Mouse (Mus musculus) spleen, adult 2 months (tissue): ENCODE results near the gene Lingo2. TPM values are rescaled to one million over a fixed set of nuclear protein-coding genes. Genes with fewer than 3 reads are reported as not detected.

ENCODE experiments used
- DNase-seq, 2 experiments: peaks; one replicate each; pipeline versions ENCODE4 v3.0.0 to v3.0.0-alpha.2; 2012 to 2021; ENCODE audit warnings: low spot score in 2 of 2, low read depth in 1 of 2
- H3K27ac ChIP-seq: fragments of 200-500 bp; 2 replicates; pipeline ENCODE4 v1.5.1; 2012; ENCODE audit warnings: low read length, inconsistent platforms; ENCODE audit not compliant: insufficient read depth
- H3K27me3 ChIP-seq: fragments of 200-500 bp; 2 replicates; pipeline ENCODE4 v1.6.1; 2012; ENCODE audit warnings: mild to moderate bottlenecking, moderate library complexity, low read length, inconsistent platforms; ENCODE audit not compliant: control insufficient read depth, insufficient read depth
- H3K36me3 ChIP-seq: fragments of 200-500 bp; 2 replicates; pipeline ENCODE4 v1.6.1; 2012; ENCODE audit warnings: mild to moderate bottlenecking, low read length, inconsistent platforms; ENCODE audit not compliant: control insufficient read depth, insufficient read depth
- H3K4me1 ChIP-seq: fragments of 200-500 bp; 2 replicates; pipeline ENCODE4 v1.6.1; 2011; ENCODE audit warnings: inconsistent platforms; ENCODE audit not compliant: control insufficient read depth, insufficient read depth, insufficient read length
- H3K4me3 ChIP-seq: fragments of 200-500 bp; 2 replicates; pipeline ENCODE4 v1.5.1; 2011; ENCODE audit warnings: mild to moderate bottlenecking, inconsistent platforms; ENCODE audit not compliant: insufficient read depth, insufficient read length; ENCODE audit errors: extremely low read depth
- CTCF ChIP-seq: fragments of 200-500 bp; IDR thresholded peaks from 2 replicates; pipeline ENCODE4 v1.5.1; 2011; ENCODE audit warnings: mild to moderate bottlenecking, inconsistent platforms; ENCODE audit not compliant: insufficient read depth, insufficient read length, insufficient replicate concordance; ENCODE audit errors: extremely low read depth
- POLR2A ChIP-seq: fragments of 200-500 bp; IDR thresholded peaks from 2 replicates; pipeline ENCODE4 v1.6.1; 2011; ENCODE audit warnings: low read depth, low read length, inconsistent platforms
- WGBS: fragments of 180-500 bp; shearing (Covaris S2); methylation state at CpG from one replicate; pipeline ENCODE4 v1.1.7; 2018; 5-methylcytosine and 5-hydroxymethylcytosine counted together
- polyA plus RNA-seq: library from polyadenylated mRNA; depleted of rRNA; stranded (reverse); fragments of >200 nt; gene quantifications from 2 replicates; pipeline ENCODE4 v1.2.3, GENCODE M21; 2012

Lingo2 gene
- polyA plus RNA-seq, 1 experiment = 0.02 TPM

GRCm38 (mm10) chr4:35927722-35928121 lies 1023.8 kb downstream of the Lingo2 start:
- no peak for DNase-seq
- Histone ChIP-seq H3K36me3 (no peaks in the 10 kb centered on the region), H3K27me3 (no peaks in the 10 kb centered on the region), H3K4me1 (no peaks in the 10 kb centered on the region), H3K4me3 (no peak overlapping the region), H3K27ac (no peak overlapping the region)
- WGBS = 83% methylated on average over 2 of the region's 2 CpGs
- TF ChIP-seq CTCF = no peak
- no peak for TF ChIP-seq POLR2A

DNA sequence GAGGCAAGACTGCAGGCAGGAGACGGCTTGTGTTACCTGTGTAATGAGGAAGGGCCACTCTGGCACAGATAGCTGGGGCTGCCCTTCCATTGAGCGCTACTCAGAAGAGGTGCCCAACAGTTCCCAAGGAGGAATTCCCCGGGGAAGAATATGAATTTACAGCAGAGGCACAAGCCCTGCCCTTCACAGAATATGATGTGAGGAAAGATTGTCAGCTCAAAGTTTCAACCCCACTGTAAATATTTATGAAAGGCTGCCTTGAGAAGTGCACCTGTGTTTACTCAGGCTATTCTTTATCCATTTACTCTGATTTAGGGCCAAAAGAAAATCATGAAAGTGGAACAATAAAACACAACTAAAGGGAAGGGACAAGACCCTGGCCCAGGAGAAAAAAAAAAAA lies 1034.1 kb downstream of the Lingo2 start:
- Histone ChIP-seq H3K27ac (no peak overlapping the region), H3K36me3 (no peaks in the 10 kb centered on the region), H3K4me3 (no peak overlapping the region), H3K4me1 (no peaks in the 10 kb centered on the region), H3K27me3 (no peaks in the 10 kb centered on the region)
- 81% methylated on average over 3 of the region's 3 CpGs for WGBS
- DNase-seq = no peak
- TF ChIP-seq CTCF = no peak
- TF ChIP-seq POLR2A = no peak

DNA sequence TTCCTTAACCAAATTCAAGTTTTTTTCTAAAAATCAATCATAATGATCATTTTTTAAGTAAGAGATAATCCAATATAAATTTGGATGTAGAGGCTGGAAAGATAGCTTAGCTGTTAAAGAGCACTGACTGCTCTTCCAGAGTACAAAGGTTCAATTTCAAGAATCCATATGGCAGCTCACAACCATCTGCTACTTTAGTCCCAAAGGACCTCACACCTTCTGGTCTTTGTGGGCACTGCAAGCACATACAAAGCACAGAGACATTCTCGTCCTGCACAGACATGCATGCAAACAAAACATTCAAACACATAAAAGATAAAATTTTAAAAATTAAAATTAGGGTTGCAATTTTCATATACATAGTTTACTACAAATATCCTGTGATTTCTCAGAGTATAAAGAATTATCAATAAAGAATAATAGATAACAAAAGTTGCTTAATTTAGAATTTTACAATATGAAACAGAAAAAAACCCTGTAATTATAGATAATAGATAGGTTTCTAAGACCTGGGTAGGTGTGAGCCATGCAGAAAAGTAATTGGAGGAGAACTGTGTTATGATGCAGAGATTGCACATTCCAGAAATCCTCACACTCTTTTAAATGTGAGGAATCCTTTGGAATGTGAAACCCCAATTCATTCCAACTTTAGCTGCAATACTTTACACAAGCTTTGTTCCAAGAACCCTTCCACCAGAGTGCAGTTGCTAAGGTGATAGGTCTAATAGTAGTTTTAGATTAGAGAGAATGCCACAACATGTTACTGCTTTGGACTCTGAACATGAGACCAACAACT lies 1053.6 kb downstream of the Lingo2 start:
- WGBS = 78% methylated on average over 1 of the region's 1 CpGs
- TF ChIP-seq POLR2A = no peak
- no peak for TF ChIP-seq CTCF
- no peaks in the 10 kb centered on the region for H3K36me3 ChIP-seq

GRCm38 (mm10) chr4:35885591-35886542 lies 1065.7 kb downstream of the Lingo2 start:
- H3K4me3 ChIP-seq = no peak overlapping the region
- TF ChIP-seq CTCF (no peak), POLR2A (no peak)
- no peaks in the 10 kb centered on the region for H3K4me1 ChIP-seq
- 83% methylated on average over 5 of the region's 5 CpGs for WGBS
- no peaks in the 10 kb centered on the region for H3K27me3 ChIP-seq
- H3K36me3 ChIP-seq = no peaks in the 10 kb centered on the region
- no peak overlapping the region for H3K27ac ChIP-seq
- DNase-seq = no peak

More for the DNA sequence above, 1053.6 kb downstream of the Lingo2 start:
- Histone ChIP-seq H3K4me1 (no peaks in the 10 kb centered on the region), H3K27me3 (no peaks in the 10 kb centered on the region), H3K27ac (no peak overlapping the region), H3K4me3 (no peak overlapping the region)
- no peak for DNase-seq

DNA sequence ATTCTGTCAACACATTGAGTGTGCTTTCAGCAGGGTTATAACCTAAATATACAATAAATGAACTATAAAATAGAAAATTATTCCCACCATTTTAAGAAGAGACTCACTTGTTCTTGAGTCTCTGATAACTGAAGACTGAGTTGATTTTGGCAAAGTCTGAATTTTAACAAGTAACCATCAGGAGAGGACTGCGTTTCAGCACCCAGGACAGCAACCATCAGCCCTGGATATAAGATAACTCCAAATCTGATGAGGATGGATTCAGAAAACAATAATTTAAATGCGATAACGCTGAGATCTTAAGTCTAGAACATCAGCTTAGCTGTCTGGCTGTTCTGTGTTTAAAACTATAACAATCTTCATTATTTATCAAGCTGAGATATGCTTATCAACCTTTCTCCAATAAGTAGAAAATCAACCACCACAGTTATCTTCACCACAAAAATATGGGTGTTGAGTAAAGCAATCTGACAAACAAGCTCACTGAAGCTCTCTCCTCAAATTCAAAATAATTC lies 1066.5 kb downstream of the Lingo2 start:
- H3K4me1 ChIP-seq = no peaks in the 10 kb centered on the region
- no peaks in the 10 kb centered on the region for H3K27me3 ChIP-seq
- no peak overlapping the region for H3K27ac ChIP-seq
- TF ChIP-seq CTCF (no peak), POLR2A (no peak)
- no peaks in the 10 kb centered on the region for H3K36me3 ChIP-seq
- WGBS = 60% methylated on average over 3 of the region's 3 CpGs
- DNase-seq = no peak
- H3K4me3 ChIP-seq = no peak overlapping the region

- H3K27ac ChIP-seq = no peak overlapping the region
- H3K36me3 ChIP-seq = no peaks in the 10 kb centered on the region
- H3K27me3 ChIP-seq = no peaks in the 10 kb centered on the region
- TF ChIP-seq CTCF (no peak), POLR2A (no peak)
- no peak overlapping the region for H3K4me3 ChIP-seq
- no peaks in the 10 kb centered on the region for H3K4me1 ChIP-seq
- DNase-seq = no peak
- 86% methylated on average over 1 of the region's 1 CpGs for WGBS
Observed at GRCm38 (mm10) chr4:35846518-35846917, 1105.0 kb downstream of the Lingo2 start.
